Mouse (Mus musculus) spleen, embryonic (tissue): Measurements from ENCODE around the gene Gpr19.

Source experiments
- CTCF ChIA-PET: fragments of 350-600 bp; sonication (Branson Sonifier 250); formaldehyde crosslinking; loops from one replicate; lab custom pipeline; 2022; lab: Charles Lee

The Gpr19 gene

DNA sequence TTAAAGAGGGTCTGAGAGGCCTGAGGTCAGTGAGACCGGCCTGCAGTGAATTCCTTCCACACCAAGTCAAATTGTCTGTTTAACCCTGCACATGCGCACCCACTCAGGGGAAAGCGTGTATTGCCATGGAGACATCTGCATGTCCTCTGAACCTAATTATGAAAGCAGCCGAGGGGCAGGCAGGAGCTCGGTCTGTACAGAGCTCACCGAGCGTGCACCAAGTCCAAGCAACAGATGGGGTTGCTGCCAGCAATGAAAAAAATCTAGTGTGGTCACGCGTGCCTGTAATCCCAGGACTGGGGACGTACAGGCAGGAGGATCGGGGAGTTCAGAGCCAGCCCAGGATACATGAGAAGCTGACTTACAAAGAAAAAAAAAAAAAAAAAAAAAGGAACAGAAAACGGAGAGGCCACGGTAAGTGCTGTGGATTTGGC, 35.7 kb downstream of the Gpr19 start:
- CTCF ChIA-PET, result interaction anchor here (0.6 to 1.1 kb wide), 4 partner anchors 15 to 197 kb away, joined by 3 to 9 read pairs (median 4); no protein-coding TSS in a partner anchor

DNA sequence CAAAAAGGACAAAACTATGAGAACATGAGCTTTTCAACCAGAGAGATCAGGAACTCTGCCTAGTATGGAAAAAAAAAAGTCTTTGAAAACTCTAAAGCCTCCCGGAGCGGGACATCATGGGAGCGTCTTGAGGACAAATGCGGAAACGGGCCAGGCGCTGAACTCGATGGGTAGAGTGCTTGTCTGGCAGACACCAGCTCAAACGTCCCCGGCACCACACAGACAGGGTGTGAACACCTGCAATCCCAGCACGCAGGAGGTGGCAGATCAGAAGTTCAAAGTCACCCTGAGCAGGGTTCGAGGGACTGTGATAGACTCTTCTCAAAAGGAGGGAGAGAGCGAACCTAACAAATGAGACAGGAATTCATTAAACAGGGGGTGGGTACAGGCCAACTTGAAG, 37.0 kb downstream of the Gpr19 start:
- CTCF ChIA-PET, result no interaction called here

DNA sequence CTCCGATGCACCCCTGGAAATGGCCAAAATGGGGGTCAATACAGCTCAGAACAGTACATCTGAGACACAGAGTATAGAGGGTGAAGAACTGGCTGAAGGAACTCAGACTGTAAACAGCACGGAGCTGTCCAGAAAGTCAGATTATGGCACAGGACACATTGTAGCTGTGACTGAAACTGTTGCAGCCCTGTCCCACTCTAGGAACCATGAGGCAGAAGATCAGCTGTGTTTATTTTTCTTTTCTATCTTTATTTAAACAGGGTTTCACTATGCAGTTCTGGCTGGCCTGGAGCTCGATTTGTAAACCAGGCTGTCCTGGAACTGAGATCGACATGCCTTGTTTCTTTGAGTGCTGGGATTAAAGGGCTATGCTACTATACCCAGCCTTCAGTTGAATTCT, 38.1 kb downstream of the Gpr19 start:
- CTCF ChIA-PET, result no interaction called here

DNA sequence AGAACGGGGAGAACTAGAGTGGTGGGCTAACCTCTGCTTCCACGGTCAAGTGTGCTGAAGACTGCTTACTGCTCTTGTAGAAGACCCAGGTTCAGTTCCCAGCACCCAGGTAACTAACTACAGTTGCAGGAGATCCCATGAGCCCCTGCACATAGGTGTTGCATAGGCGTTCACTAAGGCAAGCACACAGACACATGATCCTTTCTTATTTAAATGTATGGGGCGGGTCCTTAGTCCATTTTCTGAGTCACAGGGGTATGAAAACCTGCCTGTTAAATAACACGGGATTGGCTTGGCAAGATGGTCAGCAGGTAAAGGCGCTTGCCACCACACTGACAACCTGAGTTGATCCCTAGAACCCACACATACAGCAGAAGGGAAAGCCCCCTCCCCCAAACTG, 39.4 kb downstream of the Gpr19 start:
- CTCF ChIA-PET, result no interaction called here

DNA sequence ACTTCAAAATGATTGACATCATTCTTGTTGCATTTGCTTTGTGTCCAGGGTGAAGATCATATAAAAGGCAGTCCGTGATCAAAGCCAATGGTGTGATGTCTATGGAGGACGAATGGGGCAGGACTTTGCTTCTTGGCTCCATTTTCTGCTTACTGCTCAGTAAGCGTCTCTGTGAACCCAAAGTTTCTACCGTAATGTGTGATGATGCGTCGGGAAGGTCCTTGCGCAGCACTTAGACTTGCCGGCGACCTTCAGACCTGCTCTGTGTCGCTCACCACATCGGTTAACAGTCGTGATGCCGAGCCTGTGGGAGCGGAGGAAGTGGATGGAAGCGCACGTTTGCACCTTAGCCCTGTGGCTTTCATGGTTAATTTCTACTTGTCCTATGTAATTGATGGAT, 42.5 kb downstream of the Gpr19 start:
- CTCF ChIA-PET, result no interaction called here

DNA sequence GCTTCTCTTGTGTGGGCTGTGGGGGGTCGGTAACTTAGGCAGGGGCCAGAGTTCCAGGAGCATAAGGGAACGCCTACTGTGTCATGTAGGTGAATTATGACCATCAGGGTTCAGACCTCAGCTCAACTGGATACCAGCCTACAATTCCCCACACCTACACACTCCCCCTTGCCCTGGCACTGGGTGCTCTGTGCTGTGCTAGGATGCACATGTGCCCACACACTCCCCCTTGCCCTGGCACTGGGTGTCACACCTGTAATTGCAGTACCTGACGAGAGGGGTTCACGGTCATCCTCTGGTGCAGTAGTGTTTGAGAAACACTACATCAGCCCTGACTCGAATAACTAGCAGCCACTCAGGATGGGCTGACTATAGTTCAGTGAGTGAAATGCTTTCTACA, 43.6 kb downstream of the Gpr19 start:
- CTCF ChIA-PET, result no interaction called here

DNA sequence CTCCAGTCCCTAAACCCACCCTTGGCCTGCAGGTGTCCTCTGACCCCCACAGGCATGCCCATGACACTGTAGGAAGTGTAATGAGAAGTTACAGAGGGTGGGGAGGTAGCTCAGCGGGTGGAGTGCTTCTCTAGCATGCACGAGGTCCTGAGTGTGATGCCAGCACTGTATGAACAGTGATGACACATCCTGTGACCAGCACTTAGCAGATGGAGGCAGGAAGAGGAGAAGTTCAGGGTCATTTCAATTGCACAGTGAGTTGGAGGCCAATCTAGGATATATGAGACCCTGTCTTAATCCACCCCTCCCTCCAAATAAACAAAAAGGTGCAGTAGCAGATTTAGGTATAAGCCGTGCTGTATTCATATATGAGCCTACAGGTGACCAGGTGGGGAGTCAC, 48.4 kb downstream of the Gpr19 start:
- CTCF ChIA-PET, result no interaction called here

DNA sequence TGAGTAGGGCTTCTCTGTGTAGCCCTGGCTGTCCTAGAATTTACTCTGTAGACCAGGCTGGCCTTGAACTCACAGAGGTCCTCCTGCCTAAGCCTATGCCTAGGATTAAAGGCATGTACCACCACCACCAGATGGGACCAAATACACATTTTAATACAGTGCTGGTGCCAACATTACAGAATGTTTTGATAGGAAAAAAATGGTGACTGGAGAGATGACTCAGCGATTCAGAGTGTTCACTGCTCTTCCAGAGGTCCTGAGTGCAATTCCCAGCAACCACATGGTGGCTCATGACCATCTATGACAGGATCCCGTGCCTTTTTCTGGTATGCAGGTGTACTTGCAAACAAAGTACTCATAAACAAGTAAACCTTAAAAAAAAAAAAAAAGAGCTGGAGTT, 48.9 kb downstream of the Gpr19 start:
- CTCF ChIA-PET, result interaction anchor here (0.5 kb wide), 1 partner anchor 79 kb away, joined by 4 read pairs; no protein-coding TSS in a partner anchor

DNA sequence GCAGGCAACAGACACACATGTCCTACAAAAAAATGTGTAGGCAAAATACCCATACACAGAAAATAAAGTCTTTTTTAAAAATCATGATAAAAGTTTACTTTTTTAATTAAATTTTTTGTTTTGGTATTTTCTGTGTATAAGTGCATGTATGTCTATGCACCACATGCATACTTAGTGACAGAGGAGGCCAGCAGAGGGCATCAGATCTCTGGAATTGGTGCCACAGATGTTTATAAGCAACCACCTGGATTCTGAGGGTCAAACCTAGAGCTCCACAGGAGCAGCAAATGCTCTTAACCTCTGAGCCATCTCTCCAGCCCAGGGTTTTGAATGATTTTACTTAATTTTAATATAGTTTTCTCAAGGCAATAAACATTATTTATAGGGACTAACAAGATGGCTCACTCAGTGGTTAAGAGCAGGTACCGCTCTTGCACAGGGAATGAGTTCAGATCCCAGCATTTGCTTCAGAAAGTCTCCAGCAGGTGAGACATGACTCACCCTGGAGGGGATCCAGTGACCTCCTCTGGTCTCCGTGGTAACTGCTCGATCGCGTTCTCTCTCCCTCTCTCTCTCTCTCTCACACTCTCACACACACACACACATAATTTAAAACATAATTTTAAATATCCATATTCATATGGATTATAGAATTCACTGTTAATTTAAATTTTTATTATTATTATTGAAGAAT, 50.0 kb downstream of the Gpr19 start:
- CTCF ChIA-PET, result no interaction called here

DNA sequence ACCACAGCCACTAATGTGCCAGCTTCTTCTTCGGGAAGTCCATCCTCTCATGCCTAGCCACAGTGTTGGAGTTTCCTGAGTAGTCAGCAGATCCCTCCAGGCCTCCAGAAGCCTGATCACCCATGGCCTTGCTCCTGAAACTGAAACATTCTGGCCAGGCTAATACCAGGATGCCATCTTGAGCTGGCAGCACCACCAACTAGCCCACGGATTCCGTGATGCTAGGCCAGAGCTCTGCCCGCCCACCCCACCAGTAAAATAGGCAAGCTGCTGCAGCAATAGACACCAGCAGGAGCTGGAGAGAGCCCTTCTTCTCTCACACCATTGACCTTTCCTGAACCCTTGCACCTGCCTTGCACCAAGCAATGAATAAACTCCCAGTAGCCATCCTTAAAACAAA, 50.8 kb downstream of the Gpr19 start:
- CTCF ChIA-PET, result no interaction called here

DNA sequence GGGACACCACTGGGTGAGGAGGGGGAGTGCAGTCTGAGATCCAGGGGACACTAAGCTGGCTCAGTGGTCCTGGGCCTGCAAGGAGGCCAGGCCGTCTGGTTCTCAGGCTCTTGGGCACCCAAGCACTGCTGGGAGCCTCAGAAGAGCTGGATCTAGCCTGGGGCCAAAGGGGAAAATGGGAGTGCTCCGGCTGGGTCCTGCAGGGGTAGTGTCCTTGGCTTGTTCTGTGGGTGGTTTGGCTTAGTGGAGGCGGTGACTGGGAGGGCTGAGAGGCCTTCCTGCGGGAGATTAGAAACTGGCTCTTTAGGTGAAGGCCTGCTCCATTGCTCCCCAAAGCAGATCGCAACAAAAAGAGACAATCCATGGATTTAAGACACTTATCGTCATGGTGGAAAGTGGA, 52.1 kb downstream of the Gpr19 start:
- CTCF ChIA-PET, result interaction anchor here (0.6 kb wide), 1 partner anchor 86 kb away, joined by 3 read pairs; no protein-coding TSS in a partner anchor

DNA sequence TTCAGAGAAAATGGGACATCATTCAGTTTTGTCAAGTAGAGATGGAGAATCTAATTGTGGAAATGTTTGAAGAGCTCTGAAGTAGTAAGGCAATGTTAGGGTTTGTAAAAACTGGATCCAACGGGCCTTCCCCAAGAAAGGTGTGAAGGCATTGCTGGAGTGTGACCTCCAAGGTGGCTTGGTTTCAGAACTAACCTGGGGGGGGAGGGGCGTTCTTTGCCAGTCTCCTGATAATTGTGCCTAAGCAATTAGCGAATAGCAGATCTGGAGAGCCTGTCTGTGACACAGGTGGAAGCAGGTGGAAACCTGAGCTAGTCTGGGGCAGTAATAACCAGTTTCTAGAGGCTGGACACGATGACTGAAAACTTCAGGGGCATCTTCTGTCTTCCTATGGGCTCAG, 52.7 kb downstream of the Gpr19 start:
- CTCF ChIA-PET, result interaction anchor here (0.6 kb wide), 1 partner anchor 86 kb away, joined by 3 read pairs; no protein-coding TSS in a partner anchor

DNA sequence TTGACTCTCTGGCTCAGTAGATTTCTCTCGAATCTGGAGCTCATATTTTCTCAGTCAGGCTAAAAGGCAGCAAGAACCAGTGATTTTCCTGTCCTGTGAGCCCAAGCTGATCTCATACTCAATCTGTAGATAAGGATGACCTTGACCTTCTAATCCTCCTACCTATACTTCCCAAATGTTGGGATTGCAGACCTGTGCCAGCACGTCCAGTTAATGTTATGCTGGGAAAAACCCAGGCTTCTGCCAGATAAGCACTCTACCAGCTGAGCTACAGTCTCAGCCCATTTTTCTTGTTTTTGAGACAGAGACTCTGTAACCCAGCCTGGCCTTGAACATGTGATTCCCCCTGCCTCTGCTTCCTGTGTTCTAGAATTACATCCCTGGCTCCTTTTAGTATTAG, 58.0 kb downstream of the Gpr19 start:
- CTCF ChIA-PET, result no interaction called here

DNA sequence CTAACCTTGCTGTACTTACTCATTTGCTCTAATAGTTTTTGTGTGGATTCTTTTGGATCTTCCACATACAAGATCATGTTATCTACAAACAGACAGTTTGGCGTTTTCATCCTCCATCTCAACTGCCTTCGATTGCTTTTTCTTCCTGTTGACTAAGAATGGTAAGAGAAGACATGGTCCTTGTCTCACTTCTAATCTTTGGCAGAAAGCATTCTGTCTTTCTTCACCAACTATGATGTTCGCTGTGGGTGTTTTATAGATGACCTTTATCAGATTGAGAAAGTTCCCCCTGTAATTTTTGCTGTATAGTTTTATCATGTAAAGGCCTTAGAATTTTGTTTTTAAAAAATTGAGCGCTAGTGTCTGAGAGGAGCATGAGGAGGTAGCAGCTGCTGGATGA, 60.3 kb downstream of the Gpr19 start:
- CTCF ChIA-PET, result no interaction called here

DNA sequence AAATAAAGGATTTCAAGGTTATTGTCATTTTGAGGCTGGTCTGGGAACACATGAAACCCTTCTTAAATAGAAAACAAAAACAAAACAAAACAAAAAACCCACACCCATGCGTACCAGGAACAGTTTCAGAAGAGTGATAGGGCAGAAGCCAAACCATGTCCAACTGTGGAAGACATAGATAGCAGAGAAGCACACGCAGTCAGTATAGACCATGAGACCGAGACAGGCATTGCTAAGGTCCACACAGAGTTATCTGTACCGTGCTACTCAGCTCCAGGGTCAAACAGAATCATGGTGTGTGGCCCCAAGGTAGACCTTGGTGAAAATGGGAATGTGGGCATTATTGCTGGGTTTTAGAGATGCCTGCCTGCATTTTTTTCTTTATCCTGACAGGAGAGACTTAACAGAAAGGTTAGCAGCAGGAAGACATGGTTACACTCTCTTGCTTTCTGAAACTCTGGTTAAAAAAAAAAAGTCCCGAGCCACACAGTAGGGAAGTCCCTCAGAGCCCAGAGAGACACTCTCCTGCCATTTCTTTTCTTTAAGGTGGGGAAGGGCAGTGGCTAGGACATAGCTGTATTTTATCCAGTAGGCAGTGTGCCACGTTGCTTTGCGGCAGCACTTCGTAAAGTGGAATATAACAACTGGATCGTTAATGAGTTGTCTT, 63.7 kb downstream of the Gpr19 start:
- CTCF ChIA-PET, result interaction anchor here (0.6 kb wide), 1 partner anchor 84 kb away, joined by 3 read pairs; no protein-coding TSS in a partner anchor

DNA sequence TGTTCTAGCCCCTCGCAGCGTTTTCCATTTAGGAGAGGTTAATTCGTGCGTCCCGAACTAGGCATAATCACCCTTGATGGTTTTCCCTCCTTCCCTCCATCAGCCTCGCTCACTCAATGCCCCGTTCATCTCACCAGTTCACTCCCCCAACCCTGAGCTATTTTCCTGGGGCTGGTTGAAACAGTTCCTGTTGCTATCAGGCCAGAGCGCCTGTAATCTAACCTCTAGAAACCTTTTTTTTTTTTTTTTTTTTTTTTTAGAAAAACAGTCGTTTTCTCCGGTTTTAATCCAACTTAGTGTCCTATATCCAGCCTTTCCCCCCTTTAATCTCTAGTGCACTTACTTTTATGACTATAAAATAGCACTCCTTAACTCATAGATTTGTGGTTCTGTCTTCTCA, 67.6 kb downstream of the Gpr19 start:
- CTCF ChIA-PET, result interaction anchor here (0.7 to 1.0 kb wide), 3 partner anchors 32 to 158 kb away, joined by 3 to 7 read pairs (median 5); no protein-coding TSS in a partner anchor

DNA sequence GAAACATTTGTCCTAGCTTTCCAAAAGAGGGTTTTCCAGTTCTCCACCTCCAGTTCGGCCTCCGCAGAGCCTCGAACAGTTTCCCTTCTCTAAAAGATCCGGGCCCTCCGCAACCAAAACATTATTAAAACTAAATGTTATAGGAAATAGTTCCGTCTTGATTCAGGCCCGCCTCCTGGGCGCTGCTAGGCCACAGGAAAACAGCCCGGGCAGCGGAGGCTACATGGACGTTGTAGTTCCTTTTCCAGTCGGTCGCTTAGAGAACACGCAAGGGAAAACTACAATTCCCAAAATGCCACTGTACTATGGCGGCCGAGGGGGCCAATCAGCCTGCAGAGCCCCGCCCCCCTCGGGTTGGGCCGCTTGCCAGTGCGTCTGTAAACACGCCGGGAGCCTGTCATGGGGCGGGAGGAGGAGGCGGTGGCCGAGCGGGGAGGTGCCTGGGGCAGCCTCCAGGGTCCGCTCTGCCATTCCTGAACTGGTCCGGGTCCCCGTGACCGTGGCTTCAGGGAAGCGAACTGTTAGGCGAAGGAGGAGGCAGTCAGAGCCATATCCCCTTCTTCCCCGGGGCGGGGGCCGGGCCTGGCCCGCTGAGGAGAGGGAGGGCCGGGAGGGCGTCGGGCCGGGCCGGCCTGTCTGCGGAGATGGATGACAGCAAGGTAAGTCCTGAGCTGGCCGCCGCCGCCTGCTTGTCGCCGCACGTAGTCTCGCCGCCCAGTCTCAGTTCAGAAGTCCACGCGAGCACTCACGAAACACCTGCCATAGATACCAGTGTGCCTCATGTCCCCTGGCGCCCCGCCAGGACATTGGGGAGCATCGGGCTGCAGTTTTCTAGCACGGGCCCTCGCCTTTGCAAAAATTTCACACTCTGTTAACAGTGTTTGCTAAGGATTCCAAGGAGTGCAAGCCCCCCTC, 68.3 kb downstream of the Gpr19 start, which contains the start of gene Crebl2:
Gene Crebl2, plus strand, starts transcription at position 369 of the 915 bp plus-strand sequence.
- CTCF ChIA-PET, result interaction anchor here (0.6 to 0.7 kb wide), 3 partner anchors 35 to 157 kb away, joined by 3 to 7 read pairs (median 5); no protein-coding TSS in a partner anchor

DNA sequence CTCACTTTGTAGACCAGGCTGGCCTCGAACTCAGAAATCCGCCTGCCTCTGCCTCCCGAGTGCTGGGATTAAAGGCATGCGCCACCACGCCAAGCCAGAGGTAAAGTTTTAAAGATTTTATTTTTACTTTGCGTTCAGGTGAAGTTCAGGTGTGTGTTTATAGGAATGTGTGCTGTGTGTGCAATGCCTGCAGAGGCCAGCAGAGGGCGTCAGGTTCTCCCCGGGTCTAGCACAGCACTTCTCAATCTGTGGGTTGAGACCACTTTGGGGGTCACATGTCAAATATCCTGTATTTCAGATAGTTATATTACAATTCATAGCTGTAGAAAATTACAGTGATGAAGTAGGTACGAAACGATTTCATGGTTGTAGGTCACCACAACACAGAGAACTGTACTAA, 75.5 kb downstream of the Gpr19 start:
- CTCF ChIA-PET, result interaction anchor here (0.6 to 0.7 kb wide), 2 partner anchors 10 to 75 kb away, joined by 3 read pairs; no protein-coding TSS in a partner anchor

DNA sequence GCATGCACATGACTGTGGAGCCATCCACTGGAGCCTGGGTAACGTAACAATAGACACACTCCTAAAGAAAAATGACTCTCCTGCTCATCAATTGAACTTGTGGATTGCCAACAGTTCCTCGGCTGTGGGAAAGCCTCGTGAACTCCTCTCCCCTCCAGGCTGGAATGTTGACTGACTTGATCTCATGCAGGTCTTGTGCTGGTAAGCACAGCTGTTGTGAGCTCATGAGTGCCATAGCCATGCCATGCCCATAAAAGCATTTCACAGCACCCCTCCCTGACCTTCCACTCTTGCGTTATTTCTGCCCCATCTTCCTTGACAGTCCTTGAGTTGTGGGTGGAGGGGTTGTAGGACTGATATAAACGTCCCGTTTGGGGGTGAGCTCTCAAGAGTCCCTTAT, 78.0 kb downstream of the Gpr19 start:
- CTCF ChIA-PET, result no interaction called here

DNA sequence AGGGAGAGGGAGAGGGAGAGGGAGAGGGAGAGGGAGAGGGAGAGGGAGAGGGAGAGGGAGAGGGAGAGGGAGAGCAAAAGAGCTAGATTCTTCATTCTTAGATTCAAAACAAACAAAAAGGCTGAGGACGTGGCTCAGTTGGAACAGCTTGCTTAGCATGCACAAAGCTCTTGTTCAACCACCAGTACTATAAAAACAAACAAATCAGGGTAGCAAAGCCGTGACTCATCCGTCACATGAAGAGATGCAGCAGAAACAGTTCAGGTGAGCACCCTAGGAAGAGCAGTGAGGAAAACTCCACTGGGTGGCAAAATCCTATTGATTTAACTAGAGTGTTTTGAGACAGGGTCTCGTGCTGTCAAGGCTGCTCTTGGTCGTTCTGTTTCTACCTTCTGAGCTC, 78.6 kb downstream of the Gpr19 start:
- CTCF ChIA-PET, result interaction anchor here (0.6 kb wide), 1 partner anchor 194 kb away, joined by 13 read pairs; no protein-coding TSS in a partner anchor
